Mouse (Mus musculus) heart, embryonic 11.5 days (tissue): ENCODE measurements around the gene Tenm2. TPM values are rescaled to one million over a fixed set of nuclear protein-coding genes. Genes with fewer than 3 reads are reported as not detected.
A peak's percentile ranks its signal among the peaks of the same experiment; 100 is the strongest.

Experiments
- ATAC-seq: fragments of 200-750 bp; cut with Nextera tagmentation; replicated peaks from 2 replicates; pipeline ENCODE4 v1.8.0; 2017; ENCODE audit warnings: moderate library complexity; ENCODE audit not compliant: insufficient number of reproducible peaks, low FRiP score, low TSS enrichment
- H3K27ac ChIP-seq: fragments of 300-500 bp; sonication (generic); 2 replicates; pipeline ENCODE4 v1.5.1; 2014; ENCODE audit warnings: mild to moderate bottlenecking, low read depth, low read length
- H3K27me3 ChIP-seq: fragments of 300-500 bp; sonication (generic); 2 replicates; pipeline ENCODE4 v1.6.1; 2014; ENCODE audit warnings: mild to moderate bottlenecking, low read length, mixed read lengths; ENCODE audit not compliant: control insufficient read depth, insufficient read depth
- H3K36me3 ChIP-seq: fragments of 300-500 bp; sonication (generic); 2 replicates; pipeline ENCODE4 v1.6.1; 2014; ENCODE audit warnings: mild to moderate bottlenecking, low read length, moderate library complexity, mixed read lengths; ENCODE audit not compliant: control insufficient read depth, insufficient read depth
- H3K4me1 ChIP-seq: fragments of 300-500 bp; sonication (generic); 2 replicates; pipeline ENCODE4 v1.6.1; 2014; ENCODE audit warnings: low read length; ENCODE audit not compliant: control insufficient read depth, insufficient read depth
- H3K4me2 ChIP-seq: fragments of 300-500 bp; sonication (generic); 2 replicates; pipeline ENCODE4 v1.6.1; 2014; ENCODE audit warnings: mild to moderate bottlenecking, moderate library complexity
- H3K4me3 ChIP-seq: fragments of 300-500 bp; sonication (generic); 2 replicates; pipeline ENCODE4 v1.5.1; 2014; ENCODE audit warnings: low read depth, low read length
- H3K9ac ChIP-seq: fragments of 300-500 bp; sonication (generic); 2 replicates; pipeline ENCODE4 v1.6.1; 2014; ENCODE audit warnings: mild to moderate bottlenecking, low read depth, low read length, moderate library complexity
- H3K9me3 ChIP-seq: fragments of 300-500 bp; sonication (generic); replicated peaks from 2 replicates; pipeline ENCODE4 v1.6.1; 2016; ENCODE audit warnings: low read length; ENCODE audit not compliant: control insufficient read depth
- WGBS: fragments of 180-500 bp; shearing (Covaris S2); extraction: QIAGEN DNeasy Blood & Tissue Kit; methylation state at CpG from one replicate; pipeline ENCODE4 v1.1.7; 2014; ENCODE audit not compliant: insufficient replicate concordance; 5-methylcytosine and 5-hydroxymethylcytosine counted together
- polyA plus RNA-seq: library from polyadenylated mRNA; unstranded; fragments of >200 nt; fragmentation: Nextera tagmentation; extraction: Ambion mirVana; gene quantifications from 2 replicates; pipeline ENCODE4 v1.2.1, GENCODE M21; 2014

Tenm2 gene
- polyA plus RNA-seq, 1 experiment from 2014 or later = 1.4 TPM

GRCm38 (mm10) chr11:36054323-36054722 is 1181.4 kb downstream of the Tenm2 start:
- H3K4me2 ChIP-seq = no peak overlapping the region
- H3K9me3 ChIP-seq = no peaks in the 10 kb centered on the region
- no peaks in the 10 kb centered on the region for H3K36me3 ChIP-seq
- H3K9ac ChIP-seq = no peak overlapping the region
- H3K27ac ChIP-seq = no peak overlapping the region
- WGBS = 91% methylated on average over 7 of the region's 7 CpGs
- no peak for ATAC-seq
- H3K4me3 ChIP-seq = no peak overlapping the region
- peaks cover 12% of the 10 kb centered on the region; the same call in 1 of the 2 replicates for H3K27me3 ChIP-seq
- peaks cover 4% of the 10 kb centered on the region; the same call in 1 of the 2 replicates for H3K4me1 ChIP-seq

GRCm38 (mm10) chr11:36053457-36053856 is 1182.3 kb downstream of the Tenm2 start:
- peaks cover 12% of the 10 kb centered on the region; the same call in 1 of the 2 replicates for H3K27me3 ChIP-seq
- H3K4me1 ChIP-seq = peaks cover 4% of the 10 kb centered on the region; the same call in 1 of the 2 replicates
- no peak overlapping the region for H3K27ac ChIP-seq
- H3K9me3 ChIP-seq = no peaks in the 10 kb centered on the region
- no peak overlapping the region for H3K9ac ChIP-seq
- no peak overlapping the region for H3K4me3 ChIP-seq
- ATAC-seq = no peak
- no peaks in the 10 kb centered on the region for H3K36me3 ChIP-seq
- WGBS = 69% methylated on average over 4 of the region's 4 CpGs
- H3K4me2 ChIP-seq = no peak overlapping the region

GRCm38 (mm10) chr11:36052598-36052997 is 1183.2 kb downstream of the Tenm2 start:
- ATAC-seq = no peak
- WGBS = 57% methylated on average over 2 of the region's 2 CpGs

DNA sequence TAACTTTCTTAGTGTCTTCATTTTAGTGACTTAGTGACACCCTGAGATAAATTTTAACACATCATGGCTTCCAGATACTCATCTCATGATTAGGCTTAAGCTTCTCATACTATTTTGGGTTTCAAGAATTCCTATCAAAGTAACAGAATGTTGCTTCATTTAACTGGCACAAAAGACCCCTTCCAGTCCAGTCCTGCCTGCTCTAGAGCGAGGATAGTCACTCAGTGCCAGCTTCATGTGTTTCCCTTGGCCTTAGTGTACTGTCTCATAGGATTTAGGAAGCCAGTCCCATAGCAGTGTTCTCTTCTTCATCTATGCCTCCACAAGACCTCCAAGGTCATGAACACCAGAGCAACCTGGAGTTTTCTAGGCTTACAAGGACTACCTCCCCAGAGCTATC is 1183.7 kb downstream of the Tenm2 start:
- 91% methylated on average over 1 of the region's 1 CpGs for WGBS
- H3K27me3 ChIP-seq = peaks cover 8% of the 10 kb centered on the region; the same call in 1 of the 2 replicates

More at GRCm38 (mm10) chr11:36052598-36052997, 1183.2 kb downstream of the Tenm2 start:
- Histone ChIP-seq H3K4me1 (peaks cover 4% of the 10 kb centered on the region; the same call in 1 of the 2 replicates), H3K9me3 (no peaks in the 10 kb centered on the region), H3K4me2 (no peak overlapping the region), H3K4me3 (no peak overlapping the region), H3K27ac (no peak overlapping the region), H3K27me3 (peaks cover 8% of the 10 kb centered on the region; the same call in 1 of the 2 replicates), H3K36me3 (no peaks in the 10 kb centered on the region), H3K9ac (no peak overlapping the region)

DNA sequence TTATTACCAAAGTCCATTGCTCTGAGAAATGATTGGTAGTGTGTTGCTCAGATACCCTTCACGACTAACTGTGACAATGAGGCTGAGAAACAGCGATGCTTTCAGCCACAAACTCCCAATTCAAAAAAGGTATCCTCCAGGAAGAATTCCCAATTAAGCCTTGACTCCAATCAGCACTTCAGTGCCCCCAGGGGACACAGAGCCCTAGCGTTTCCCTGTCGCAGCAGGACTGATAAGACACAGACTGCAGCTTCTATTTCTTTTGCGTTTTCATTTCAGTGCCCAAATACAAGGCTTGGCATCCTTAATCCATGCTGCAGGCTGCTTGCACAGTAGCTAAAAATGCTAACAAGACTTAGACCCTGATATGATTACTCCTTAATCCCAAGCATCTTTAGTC is 1186.2 kb downstream of the Tenm2 start:
- Histone ChIP-seq H3K4me2 (no peak overlapping the region), H3K27ac (no peak overlapping the region), H3K9ac (no peak overlapping the region), H3K27me3 (0 out of 2 replicates have a peak, but pooled peaks cover 3% of the 10 kb centered on the region), H3K9me3 (no peaks in the 10 kb centered on the region), H3K4me3 (no peak overlapping the region), H3K36me3 (no peaks in the 10 kb centered on the region), H3K4me1 (no peaks in the 10 kb centered on the region)
- 14% methylated on average over 5 of the region's 5 CpGs for WGBS
- no peak for ATAC-seq

More for the DNA sequence above, 1183.7 kb downstream of the Tenm2 start:
- Histone ChIP-seq H3K4me1 (peaks cover 4% of the 10 kb centered on the region; the same call in 1 of the 2 replicates), H3K9me3 (no peaks in the 10 kb centered on the region), H3K4me2 (no peak overlapping the region), H3K4me3 (no peak overlapping the region), H3K9ac (no peak overlapping the region), H3K36me3 (no peaks in the 10 kb centered on the region), H3K27ac (no peak overlapping the region)
- ATAC-seq = no peak

DNA sequence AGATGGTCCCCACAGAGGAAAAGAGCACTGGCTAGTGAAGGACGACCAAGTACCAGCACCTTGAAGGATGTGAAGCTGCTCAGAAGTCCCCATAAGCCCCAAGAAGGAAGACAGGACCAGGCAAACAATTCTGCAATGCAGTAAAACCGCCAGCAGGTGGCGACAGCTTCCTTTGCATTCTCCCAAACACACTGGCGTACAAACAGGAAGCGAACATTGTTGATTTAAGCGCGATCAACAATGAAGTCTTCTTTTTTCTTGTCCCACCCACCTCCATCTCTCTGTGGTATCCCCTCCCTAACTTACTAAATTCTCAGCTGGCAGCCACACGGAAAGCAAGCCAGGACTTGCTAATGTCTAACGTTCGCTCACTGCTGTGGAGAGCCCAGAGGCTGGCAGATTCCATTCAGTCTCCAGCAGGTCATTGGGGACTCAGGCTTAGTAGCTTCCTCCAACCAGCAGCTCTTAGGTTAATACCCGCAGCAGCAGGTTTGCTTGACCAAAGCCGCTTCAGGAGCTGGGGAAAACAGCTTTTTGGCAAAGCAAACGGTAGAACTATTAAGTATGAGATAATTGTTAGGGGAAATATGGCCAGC is 1190.0 kb downstream of the Tenm2 start:
- Histone ChIP-seq H3K4me3 (peak overlapping the region; percentile 54), H3K4me2 (peak overlapping the region; percentile 61), H3K27me3 (no peaks in the 10 kb centered on the region), H3K4me1 (no peaks in the 10 kb centered on the region), H3K9me3 (no peaks in the 10 kb centered on the region), H3K9ac (peak overlapping the region; percentile 63), H3K27ac (no peak overlapping the region), H3K36me3 (no peaks in the 10 kb centered on the region)
- 0 out of 2 replicates have a peak, but pooled peaks have one; percentile 31 for ATAC-seq
- WGBS = 3% methylated on average over 13 of the region's 13 CpGs

DNA sequence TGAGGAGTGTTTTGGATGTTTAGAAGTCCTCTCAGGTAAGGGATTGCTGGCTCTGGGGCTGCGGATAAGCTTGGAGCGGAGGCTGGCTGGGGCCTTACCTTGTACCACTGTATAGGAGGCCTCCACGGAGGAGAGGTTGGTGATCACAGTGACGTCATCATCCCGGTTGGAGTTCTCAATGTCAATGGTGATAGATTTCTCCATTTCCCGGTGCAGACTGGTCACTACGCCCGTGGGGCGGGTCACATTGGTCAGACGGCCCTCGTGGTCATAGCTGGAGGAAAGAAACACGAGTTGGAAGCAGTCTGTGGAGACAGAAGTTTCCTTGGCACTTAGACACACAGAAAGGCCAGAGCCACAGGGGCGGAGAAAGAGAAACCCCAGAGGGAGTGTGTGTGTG is 1194.4 kb downstream of the Tenm2 start:
- no peak overlapping the region for H3K4me2 ChIP-seq
- WGBS = 76% methylated on average over 13 of the region's 13 CpGs
- ATAC-seq = no peak
- no peaks in the 10 kb centered on the region for H3K9me3 ChIP-seq
- no peak overlapping the region for H3K9ac ChIP-seq
- H3K4me1 ChIP-seq = no peaks in the 10 kb centered on the region
- H3K4me3 ChIP-seq = no peak overlapping the region
- no peaks in the 10 kb centered on the region for H3K27me3 ChIP-seq
- H3K36me3 ChIP-seq = no peaks in the 10 kb centered on the region
- H3K27ac ChIP-seq = no peak overlapping the region

DNA sequence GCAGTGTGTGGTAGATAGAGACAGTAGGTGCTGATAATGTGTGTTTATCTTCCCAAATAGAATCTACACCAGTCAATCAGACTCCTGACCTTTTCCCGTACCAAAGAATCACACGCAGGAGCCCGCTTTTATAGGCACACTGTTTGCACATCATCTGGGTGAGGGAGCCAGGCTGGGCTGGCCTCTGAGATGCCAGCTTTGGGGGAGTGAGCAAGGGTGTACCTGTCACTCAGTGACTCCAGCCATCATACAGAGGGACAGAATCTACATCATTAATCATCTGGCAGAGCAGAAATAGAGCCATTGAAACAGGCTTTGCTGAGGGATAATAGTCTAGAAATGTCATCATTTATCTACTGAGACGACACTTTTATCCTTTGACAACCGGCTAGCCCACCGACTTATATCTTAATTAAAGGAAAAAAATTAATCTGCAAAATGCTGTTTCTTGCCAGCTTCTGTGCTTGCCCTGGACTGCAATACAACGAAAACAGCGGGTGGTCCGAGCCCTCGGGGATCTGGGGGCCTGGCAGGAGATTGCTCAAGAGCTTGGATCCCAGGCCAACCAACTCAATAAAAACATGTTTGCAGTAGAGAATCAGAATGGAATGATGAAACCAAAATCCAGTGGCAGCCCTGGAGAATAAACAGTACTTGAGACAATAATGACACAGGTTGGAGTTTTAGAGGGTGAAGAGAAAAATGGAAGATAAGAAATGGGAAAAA is 1195.1 kb downstream of the Tenm2 start:
- WGBS = 53% methylated on average over 10 of the region's 10 CpGs
- H3K36me3 ChIP-seq = no peaks in the 10 kb centered on the region
- H3K9me3 ChIP-seq = no peaks in the 10 kb centered on the region
- no peak for ATAC-seq
- H3K27ac ChIP-seq = no peak overlapping the region
- H3K27me3 ChIP-seq = no peaks in the 10 kb centered on the region
- H3K9ac ChIP-seq = no peak overlapping the region
- no peak overlapping the region for H3K4me2 ChIP-seq
- no peaks in the 10 kb centered on the region for H3K4me1 ChIP-seq
- no peak overlapping the region for H3K4me3 ChIP-seq
